Mouse (Mus musculus) lung, adult 2 months (tissue): ENCODE measurements around the gene Ruvbl2.

Source experiments
- CTCF ChIP-seq: fragments of 200-500 bp; IDR thresholded peaks from 2 replicates; pipeline ENCODE4 v1.5.1; 2011; ENCODE audit warnings: mild to moderate bottlenecking, low read length, control low read depth; ENCODE audit not compliant: insufficient read depth
- POLR2A ChIP-seq: fragments of 200-500 bp; IDR thresholded peaks from 2 replicates; pipeline ENCODE4 v1.6.1; 2011; ENCODE audit warnings: low read depth, mild to moderate bottlenecking, control low read depth, low read length, borderline replicate concordance; ENCODE audit errors: extremely low read depth

- TF ChIP-seq CTCF (no peak), POLR2A (no peak)
These were observed 48.3 kb upstream of the Ruvbl2 start for GRCm38 (mm10) chr7:45486158-45486557.
